Comparison of ENCODE assay signal across 7 mouse cellular contexts in genomic region chr14:62555840-62556810, GRCm38 (mm10). TPM values are rescaled to one million over a fixed set of nuclear protein-coding genes. Genes with fewer than 3 reads are reported as not detected.
DNase-seq lines count a peak whose midpoint lies in the region; ATAC-seq lines count a peak whose summit lies in the region.

No protein-coding gene starts in this region.

- H3K4me1 ChIP-seq in lung, embryonic 16.5 days (replicated peaks; ENCODE audit: control insufficient read depth, insufficient read depth, low read length) = peaks cover 10% of the 10 kb centered on the region
- peaks cover 16% of the 10 kb centered on the region for H3K4me1 ChIP-seq in embryonic facial prominence, embryonic 10.5 days
- H3K4me1 ChIP-seq in heart, embryonic 14.5 days (ENCODE audit: control insufficient read depth in 2 of 2, insufficient read depth in 2 of 2, low read length in 2 of 2) = peaks cover 0 to 13% of the 10 kb centered on the region in 2 experiments; a peak in 1 of 4 replicates
- H3K4me1 ChIP-seq in liver, embryonic 11.5 days (replicated peaks; ENCODE audit: control insufficient read depth, insufficient read depth, low read length) = 0 out of 2 replicates have a peak, but pooled peaks cover 6% of the 10 kb centered on the region
- H3K4me1 ChIP-seq in stomach, embryonic 14.5 days (ENCODE audit: control insufficient read depth, insufficient read depth, low read length) = peaks cover 4% of the 10 kb centered on the region

- no peak overlapping the region for H3K27ac ChIP-seq in lung, embryonic 16.5 days (ENCODE audit: low read length)
- peak overlapping the region; percentile 80 for H3K27ac ChIP-seq in embryonic facial prominence, embryonic 10.5 days (replicated peaks)
- H3K27ac ChIP-seq in heart, embryonic 14.5 days (replicated peaks in 1 of 2; ENCODE audit: control insufficient read depth in 1 of 2, insufficient read depth in 1 of 2, low read depth in 2 of 2, low read length in 2 of 2) = 0 out of 4 replicates have a peak overlapping the region, but pooled peaks of 1 of the 2 experiments have one; percentile 3
- peak overlapping the region; percentile 21; the same call in 1 of the 2 replicates for H3K27ac ChIP-seq in liver, embryonic 11.5 days (ENCODE audit: low read depth, low read length)
- H3K27ac ChIP-seq in stomach, embryonic 14.5 days (ENCODE audit: low read length) = no peak overlapping the region

- peak overlapping the region; percentile 75 for H3K9ac ChIP-seq in lung, embryonic 16.5 days (ENCODE audit: low read length)
- H3K9ac ChIP-seq in heart, embryonic 14.5 days (ENCODE audit: low read length) = peak overlapping the region; percentile 79
- H3K9ac ChIP-seq in liver, embryonic 11.5 days (ENCODE audit: low read depth, low read length) = peak overlapping the region; percentile 70
- peak overlapping the region; percentile 38; the same call in 1 of the 2 replicates for H3K9ac ChIP-seq in stomach, embryonic 14.5 days (replicated peaks; ENCODE audit: low read depth, low read length)

- H3K9me3 ChIP-seq in lung, embryonic 16.5 days (ENCODE audit: control insufficient read depth, low read length) = no peaks in the 10 kb centered on the region
- H3K9me3 ChIP-seq in embryonic facial prominence, embryonic 10.5 days = no peaks in the 10 kb centered on the region
- no peaks in the 10 kb centered on the region for H3K9me3 ChIP-seq in heart, embryonic 14.5 days (ENCODE audit: control insufficient read depth, low read length)
- no peaks in the 10 kb centered on the region for H3K9me3 ChIP-seq in liver, embryonic 11.5 days (ENCODE audit: control insufficient read depth, low read length)
- H3K9me3 ChIP-seq in stomach, embryonic 14.5 days (ENCODE audit: control insufficient read depth, low read depth, low read length) = no peaks in the 10 kb centered on the region

- no peak for DNase-seq in lung, postnatal 10 days
- DNase-seq in embryonic facial prominence, embryonic 10.5 days (ENCODE audit: low spot score) = no peak
- DNase-seq in liver, embryonic 11.5 days (ENCODE audit: low spot score) = peak; percentile 45
- no peak for DNase-seq in c-Kit-positive CD71-positive TER-119-positive erythroid progenitor cells, embryonic 14.5 days (ENCODE audit: low spot score)

- WGBS in lung, embryonic 16.5 days = 11% methylated on average over 38 of the region's 38 CpGs
- WGBS in embryonic facial prominence, embryonic 10.5 days = 11% methylated on average over 38 of the region's 38 CpGs
- 12% methylated on average over 36 of the region's 38 CpGs for WGBS in heart, embryonic 14.5 days
- WGBS in liver, embryonic 11.5 days = 12% methylated on average over 37 of the region's 38 CpGs
- 12% methylated on average over 38 of the region's 38 CpGs for WGBS in stomach, embryonic 14.5 days

- peak overlapping the region; percentile 70 for H3K4me3 ChIP-seq in lung, embryonic 16.5 days (ENCODE audit: low read length)
- H3K4me3 ChIP-seq in embryonic facial prominence, embryonic 10.5 days = peak overlapping the region; percentile 75
- H3K4me3 ChIP-seq in heart, embryonic 14.5 days (ENCODE audit: control insufficient read depth in 1 of 2, insufficient read depth in 1 of 2, low read depth in 1 of 2, low read length in 2 of 2) = peak overlapping the region; percentile 69 to 71
- H3K4me3 ChIP-seq in liver, embryonic 11.5 days (ENCODE audit: low read depth, low read length) = peak overlapping the region; percentile 62
- H3K4me3 ChIP-seq in stomach, embryonic 14.5 days (ENCODE audit: low read depth, low read length) = peak overlapping the region; percentile 61

- peak; percentile 16 for ATAC-seq in lung, embryonic 16.5 days (ENCODE audit: low read depth)
- ATAC-seq in heart, embryonic 14.5 days (ENCODE audit: insufficient number of reproducible peaks, insufficient read depth, low FRiP score, low read depth) = no peak; the same call in 1 of the 2 replicates
- peak; percentile 40 for ATAC-seq in liver, embryonic 11.5 days (replicated peaks; ENCODE audit: low FRiP score)
- ATAC-seq in stomach, embryonic 14.5 days (ENCODE audit: insufficient number of reproducible peaks, insufficient read depth, low FRiP score, low read depth) = peak; percentile 59; the same call in 1 of the 2 replicates

- peak overlapping the region; percentile 96 for H3K4me2 ChIP-seq in lung, embryonic 16.5 days (ENCODE audit: low read depth, low read length)
- H3K4me2 ChIP-seq in heart, embryonic 14.5 days (ENCODE audit: low read length) = peak overlapping the region; percentile 99
- peak overlapping the region; percentile 93 for H3K4me2 ChIP-seq in liver, embryonic 11.5 days
- peak overlapping the region; percentile 95 for H3K4me2 ChIP-seq in stomach, embryonic 14.5 days (replicated peaks; ENCODE audit: low read depth, low read length)

- no peaks in the 10 kb centered on the region for H3K36me3 ChIP-seq in lung, embryonic 16.5 days (ENCODE audit: control insufficient read depth, insufficient read depth, low read length)
- no peaks in the 10 kb centered on the region for H3K36me3 ChIP-seq in embryonic facial prominence, embryonic 10.5 days (replicated peaks)
- H3K36me3 ChIP-seq in heart, embryonic 14.5 days (ENCODE audit: control insufficient read depth, insufficient read depth, low read length) = no peaks in the 10 kb centered on the region
- H3K36me3 ChIP-seq in liver, embryonic 11.5 days (ENCODE audit: control insufficient read depth, insufficient read depth, low read length) = no peaks in the 10 kb centered on the region
- H3K36me3 ChIP-seq in stomach, embryonic 14.5 days (ENCODE audit: control insufficient read depth, insufficient read depth, low read length) = no peaks in the 10 kb centered on the region

- H3K27me3 ChIP-seq in lung, embryonic 16.5 days (ENCODE audit: control insufficient read depth, insufficient read depth, low read depth, low read length) = peaks cover 8% of the 10 kb centered on the region; the same call in 1 of the 2 replicates
- peaks cover 56% of the 10 kb centered on the region for H3K27me3 ChIP-seq in embryonic facial prominence, embryonic 10.5 days (replicated peaks; ENCODE audit: low read depth, poor library complexity, severe bottlenecking)
- no peaks in the 10 kb centered on the region for H3K27me3 ChIP-seq in heart, embryonic 14.5 days (ENCODE audit: control insufficient read depth, insufficient read depth, low read length)
- peaks cover 33% of the 10 kb centered on the region for H3K27me3 ChIP-seq in liver, embryonic 11.5 days (replicated peaks; ENCODE audit: control insufficient read depth, insufficient read depth, low read length)
- H3K27me3 ChIP-seq in stomach, embryonic 14.5 days (ENCODE audit: control insufficient read depth, insufficient read depth, low read length) = no peaks in the 10 kb centered on the region

RNA-seq across cellular contexts. Expression of gene Fam124a, which starts 0.6 kb away (rescaled TPM):
- polyA plus RNA-seq in lung, embryonic 16.5 days (2015; fragmentation: Nextera tagmentation; extraction: Ambion mirVana) = 5.9 and 7.3 TPM in 2 replicates
- polyA plus RNA-seq in embryonic facial prominence, embryonic 10.5 days (2016; fragmentation: Nextera tagmentation; extraction: Ambion mirVana) = 1.6 and 2.8 TPM in 2 replicates
- polyA plus RNA-seq in heart, embryonic 14.5 days (2014; fragmentation: Nextera tagmentation; extraction: Ambion mirVana) = 2.3 and 3.2 TPM in 2 replicates
- polyA plus RNA-seq in liver, embryonic 11.5 days (2014; fragmentation: Nextera tagmentation; extraction: Ambion mirVana) = 2.6 and 2.9 TPM in 2 replicates
- 3.5 and 4.1 TPM in 2 replicates for polyA plus RNA-seq in stomach, embryonic 14.5 days (2014; fragmentation: Nextera tagmentation; extraction: Ambion mirVana)

RNA-seq across cellular contexts. Expression of gene Gm4131, which starts 10.6 kb away (rescaled TPM):
- polyA plus RNA-seq in lung, embryonic 16.5 days (2015; fragmentation: Nextera tagmentation; extraction: Ambion mirVana) = not detected in 2 replicates
- not detected in 2 replicates for polyA plus RNA-seq in embryonic facial prominence, embryonic 10.5 days (2016; fragmentation: Nextera tagmentation; extraction: Ambion mirVana)
- not detected in 2 replicates for polyA plus RNA-seq in heart, embryonic 14.5 days (2014; fragmentation: Nextera tagmentation; extraction: Ambion mirVana)
- polyA plus RNA-seq in liver, embryonic 11.5 days (2014; fragmentation: Nextera tagmentation; extraction: Ambion mirVana) = not detected in 2 replicates
- not detected in 2 replicates for polyA plus RNA-seq in stomach, embryonic 14.5 days (2014; fragmentation: Nextera tagmentation; extraction: Ambion mirVana)

Comparison
In these comparisons a context has a peak if more than half of its experiments do, and no peak if none do; other contexts are left out.
1. H3K27ac ChIP-seq: peak in embryonic facial prominence, embryonic 10.5 days (single experiment) and liver, embryonic 11.5 days (single experiment); none in lung, embryonic 16.5 days (single experiment) and stomach, embryonic 14.5 days (single experiment).
2. Peak in every context shown above with its lines, with median percentiles within 50 percentile points of each other: H3K4me2 ChIP-seq, H3K4me3 ChIP-seq and H3K9ac ChIP-seq.